Mouse (Mus musculus) hindbrain, embryonic 11.5 days (tissue): ENCODE results near the gene Frmd4b. TPM values are rescaled to one million over a fixed set of nuclear protein-coding genes. Genes with fewer than 3 reads are reported as not detected.
A peak's percentile ranks its signal among the peaks of the same experiment; 100 is the strongest.

ENCODE experiments used
- ATAC-seq: fragments of 200-750 bp; cut with Nextera tagmentation; 2 replicates; pipeline ENCODE4 v1.8.0; 2017; ENCODE audit warnings: mild to moderate bottlenecking, moderate TSS enrichment, moderate library complexity; ENCODE audit not compliant: low FRiP score
- DNase-seq: peaks from one replicate; pipeline ENCODE4 v3.0.0-alpha.2; 2015; ENCODE audit warnings: low spot score
- H3K27ac ChIP-seq: fragments of 300-500 bp; sonication (generic); 2 replicates; pipeline ENCODE4 v1.5.1; 2014; ENCODE audit warnings: mild to moderate bottlenecking, low read depth, low read length
- H3K27me3 ChIP-seq: fragments of 300-500 bp; sonication (generic); 2 replicates; pipeline ENCODE4 v1.6.1; 2014; ENCODE audit warnings: mild to moderate bottlenecking, low read length, moderate library complexity, mixed read lengths; ENCODE audit not compliant: control insufficient read depth, insufficient read depth
- H3K36me3 ChIP-seq: fragments of 300-500 bp; sonication (generic); 2 replicates; pipeline ENCODE4 v1.6.1; 2014; ENCODE audit warnings: mild to moderate bottlenecking, low read length, moderate library complexity, mixed read lengths; ENCODE audit not compliant: control insufficient read depth, insufficient read depth
- H3K4me1 ChIP-seq: fragments of 300-500 bp; sonication (generic); replicated peaks from 2 replicates; pipeline ENCODE4 v1.6.1; 2014; ENCODE audit warnings: low read length, mixed read lengths; ENCODE audit not compliant: control insufficient read depth, insufficient read depth
- H3K4me2 ChIP-seq: fragments of 300-500 bp; sonication (generic); replicated peaks from 2 replicates; pipeline ENCODE4 v1.6.1; 2014; ENCODE audit warnings: mild to moderate bottlenecking, low read depth, low read length
- H3K4me3 ChIP-seq: fragments of 300-500 bp; sonication (generic); 2 replicates; pipeline ENCODE4 v1.5.1; 2014; ENCODE audit warnings: low read depth, low read length
- H3K9ac ChIP-seq: fragments of 300-500 bp; sonication (generic); 2 replicates; pipeline ENCODE4 v1.6.1; 2014; ENCODE audit warnings: low read depth, low read length
- H3K9me3 ChIP-seq: fragments of 300-500 bp; sonication (generic); 2 replicates; pipeline ENCODE4 v1.6.1; 2016; ENCODE audit warnings: low read length; ENCODE audit not compliant: control insufficient read depth
- WGBS: fragments of 180-500 bp; shearing (Covaris S2); extraction: QIAGEN DNeasy Blood & Tissue Kit; methylation state at CpG from one replicate; pipeline ENCODE4 v1.1.7; 2014; 5-methylcytosine and 5-hydroxymethylcytosine counted together
- polyA plus RNA-seq: library from polyadenylated mRNA; unstranded; fragments of >200 nt; fragmentation: Nextera tagmentation; extraction: Ambion mirVana; gene quantifications from 2 replicates; pipeline ENCODE4 v1.2.1, GENCODE M21; 2014

Frmd4b gene
- polyA plus RNA-seq, 1 experiment from 2014 or later: 50.5 TPM

DNA sequence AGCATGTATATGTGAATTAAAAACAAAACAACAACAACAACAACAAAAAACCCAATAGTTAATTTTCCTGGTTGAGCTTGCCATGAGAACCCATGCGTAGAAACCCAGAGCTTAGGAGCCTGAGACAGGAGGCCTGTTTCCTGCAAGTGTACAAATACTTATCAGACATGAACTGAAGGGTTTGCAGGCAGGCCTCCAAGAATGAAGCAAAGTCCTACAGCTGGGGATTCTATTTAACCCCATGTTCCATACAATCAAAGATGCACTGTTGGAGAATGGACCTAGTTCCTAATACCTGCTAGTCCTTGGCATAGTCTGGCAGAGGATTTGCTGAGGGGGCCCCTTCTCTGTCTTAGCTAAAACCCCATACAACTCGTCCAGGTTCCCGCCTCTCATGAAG, 276.2 kb downstream of the Frmd4b start:
- H3K4me3 ChIP-seq: no peak overlapping the region
- H3K9me3 ChIP-seq: no peaks in the 10 kb centered on the region
- no peak for ATAC-seq
- H3K36me3 ChIP-seq: no peaks in the 10 kb centered on the region
- WGBS: 91% methylated on average over 3 of the region's 3 CpGs
- no peaks in the 10 kb centered on the region for H3K27me3 ChIP-seq
- peaks cover 5% of the 10 kb centered on the region; the same call in 1 of the 2 replicates for H3K4me1 ChIP-seq
- H3K4me2 ChIP-seq: no peak overlapping the region
- no peak for DNase-seq
- no peak overlapping the region for H3K9ac ChIP-seq
- no peak overlapping the region for H3K27ac ChIP-seq

DNA sequence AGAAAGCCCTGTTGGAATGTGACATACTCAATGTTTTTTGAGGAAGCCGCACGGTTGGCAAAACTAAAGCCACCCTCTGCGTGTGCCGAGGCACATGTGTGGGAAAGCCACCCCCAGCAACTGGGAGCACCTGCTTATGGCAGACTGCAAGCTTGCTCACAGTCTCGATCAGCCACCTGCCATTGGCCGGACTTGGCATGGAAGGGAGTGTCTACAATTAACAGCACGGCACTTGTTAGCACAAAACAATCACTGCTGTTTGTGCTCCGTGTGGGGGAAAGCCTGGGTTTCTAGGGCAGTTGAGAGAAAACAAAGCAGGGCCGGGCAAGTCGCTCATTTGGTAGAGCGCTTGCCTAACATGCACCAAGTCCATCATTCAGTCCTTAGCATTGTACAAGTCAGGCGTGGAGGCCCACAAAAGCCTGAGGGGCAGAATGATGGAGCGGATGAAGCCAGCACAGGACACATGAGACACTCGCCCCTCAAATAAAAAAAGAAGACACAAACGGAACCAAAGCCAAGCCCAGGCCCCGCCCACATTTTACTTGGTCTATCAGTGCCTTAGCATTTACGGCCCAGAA, 277.0 kb downstream of the Frmd4b start:
- H3K27me3 ChIP-seq: no peaks in the 10 kb centered on the region
- WGBS: 64% methylated on average over 17 of the region's 17 CpGs
- no peak overlapping the region for H3K4me2 ChIP-seq
- no peak overlapping the region for H3K27ac ChIP-seq
- no peak overlapping the region for H3K4me3 ChIP-seq
- H3K9me3 ChIP-seq: no peaks in the 10 kb centered on the region
- no peak overlapping the region for H3K9ac ChIP-seq
- ATAC-seq (peak; percentile 51; the same call in 1 of the 2 replicates), DNase-seq (no peak)
- no peaks in the 10 kb centered on the region for H3K36me3 ChIP-seq
- peaks cover 5% of the 10 kb centered on the region; the same call in 1 of the 2 replicates for H3K4me1 ChIP-seq

DNA sequence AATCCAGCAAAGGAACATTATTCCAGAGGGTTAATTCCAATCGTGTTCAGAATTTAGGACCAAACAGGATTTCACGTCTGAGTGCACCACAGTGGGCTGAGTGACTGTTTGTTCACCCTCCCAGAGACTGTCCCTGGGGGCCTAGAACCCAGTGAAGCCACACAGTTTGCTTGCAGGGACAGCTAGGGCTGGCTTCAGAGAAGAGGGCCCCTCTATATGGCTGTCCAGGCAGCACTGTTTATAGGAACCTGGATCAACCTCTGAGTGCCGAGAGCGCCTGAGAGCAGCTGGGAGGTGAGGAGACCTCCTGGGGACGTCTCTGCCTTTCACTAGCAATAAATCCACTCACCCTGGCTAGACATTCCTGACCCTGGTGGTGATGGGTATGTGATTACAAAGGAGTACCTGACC, 278.1 kb downstream of the Frmd4b start:
- no peaks in the 10 kb centered on the region for H3K36me3 ChIP-seq
- no peak overlapping the region for H3K4me2 ChIP-seq
- ATAC-seq (peak; percentile 72), DNase-seq (no peak)
- no peak overlapping the region for H3K9ac ChIP-seq
- H3K4me1 ChIP-seq: peaks cover 5% of the 10 kb centered on the region; the same call in 1 of the 2 replicates
- H3K9me3 ChIP-seq: no peaks in the 10 kb centered on the region
- no peaks in the 10 kb centered on the region for H3K27me3 ChIP-seq
- no peak overlapping the region for H3K4me3 ChIP-seq
- H3K27ac ChIP-seq: peak overlapping the region; percentile 58; the same call in 1 of the 2 replicates
- WGBS: 30% methylated on average over 5 of the region's 5 CpGs

DNA sequence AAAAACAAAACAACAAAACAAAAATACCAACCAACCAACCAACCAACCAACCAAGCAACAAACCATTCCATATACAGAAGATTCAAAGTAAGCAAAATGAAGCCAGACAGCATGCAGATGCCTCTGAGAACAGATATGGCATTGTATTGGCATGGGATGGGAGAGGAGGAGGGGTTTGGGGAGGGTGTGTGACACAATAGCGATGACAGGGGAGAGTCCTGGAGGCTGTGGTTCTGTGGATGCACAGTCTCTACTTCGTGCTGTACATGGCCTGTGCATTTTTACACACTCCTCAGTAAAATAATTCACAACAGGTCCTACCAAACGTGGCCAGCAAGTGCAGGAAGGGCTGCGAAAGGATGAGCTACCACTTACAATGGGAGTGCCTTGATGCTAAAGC, 278.5 kb downstream of the Frmd4b start:
- Histone ChIP-seq H3K9me3 (no peaks in the 10 kb centered on the region), H3K36me3 (no peaks in the 10 kb centered on the region), H3K9ac (no peak overlapping the region), H3K4me2 (no peak overlapping the region), H3K27ac (no peak overlapping the region), H3K27me3 (no peaks in the 10 kb centered on the region), H3K4me3 (no peak overlapping the region), H3K4me1 (peaks cover 5% of the 10 kb centered on the region; the same call in 1 of the 2 replicates)
- 39% methylated on average over 4 of the region's 4 CpGs for WGBS
- ATAC-seq (peak; percentile 78), DNase-seq (no peak)

DNA sequence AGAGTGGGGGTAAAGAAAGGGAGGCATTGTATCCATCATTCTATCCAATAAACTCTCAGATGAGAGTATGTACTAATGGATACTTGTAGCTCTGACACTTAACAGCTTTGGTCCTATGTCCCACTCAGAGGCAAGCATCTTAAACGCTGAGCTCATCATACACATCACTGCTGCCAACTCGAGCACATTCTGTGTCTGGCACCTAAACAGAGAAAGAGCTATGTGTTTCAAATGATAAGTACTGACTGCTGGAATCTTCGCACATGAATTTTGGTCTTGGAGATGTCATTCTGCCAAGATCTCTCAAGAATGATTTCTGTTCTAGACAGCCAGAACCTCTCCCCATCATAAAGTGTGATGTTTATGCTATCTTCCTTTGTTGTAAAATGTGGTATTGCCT, 284.0 kb downstream of the Frmd4b start:
- no peaks in the 10 kb centered on the region for H3K4me1 ChIP-seq
- no peaks in the 10 kb centered on the region for H3K27me3 ChIP-seq
- 90% methylated on average over 3 of the region's 3 CpGs for WGBS
- no peaks in the 10 kb centered on the region; the same call in 1 of the 2 replicates for H3K36me3 ChIP-seq
- H3K9me3 ChIP-seq: no peaks in the 10 kb centered on the region
- DNase-seq (no peak), ATAC-seq (no peak)
- H3K4me2 ChIP-seq: no peak overlapping the region
- H3K4me3 ChIP-seq: no peak overlapping the region
- no peak overlapping the region for H3K9ac ChIP-seq
- no peak overlapping the region for H3K27ac ChIP-seq

DNA sequence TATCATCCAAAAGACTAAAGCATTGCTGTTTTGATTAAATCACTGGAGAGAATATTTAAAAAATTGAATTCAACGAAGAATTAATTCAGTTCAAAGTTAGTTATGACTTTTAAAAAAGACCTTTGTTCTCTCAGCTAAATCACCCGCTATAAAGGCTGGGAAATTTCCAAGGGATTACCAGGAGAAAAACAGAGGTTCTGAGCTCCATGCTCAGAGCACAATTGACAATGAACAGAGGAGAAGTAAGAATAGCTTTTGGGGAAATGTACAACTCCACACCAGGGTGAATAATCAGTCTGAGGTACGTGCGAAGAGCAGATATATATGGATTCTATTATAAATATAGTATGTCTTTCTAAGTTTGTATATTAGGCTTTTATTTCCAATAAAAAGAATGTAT, 293.4 kb downstream of the Frmd4b start:
- no peaks in the 10 kb centered on the region; the same call in 1 of the 2 replicates for H3K36me3 ChIP-seq
- no peaks in the 10 kb centered on the region for H3K9me3 ChIP-seq
- H3K27me3 ChIP-seq: no peaks in the 10 kb centered on the region
- no peak overlapping the region for H3K27ac ChIP-seq
- no peaks in the 10 kb centered on the region for H3K4me1 ChIP-seq
- no peak overlapping the region for H3K9ac ChIP-seq
- H3K4me3 ChIP-seq: no peak overlapping the region
- 94% methylated on average over 4 of the region's 4 CpGs for WGBS
- ATAC-seq (no peak), DNase-seq (no peak)
- no peak overlapping the region for H3K4me2 ChIP-seq

DNA sequence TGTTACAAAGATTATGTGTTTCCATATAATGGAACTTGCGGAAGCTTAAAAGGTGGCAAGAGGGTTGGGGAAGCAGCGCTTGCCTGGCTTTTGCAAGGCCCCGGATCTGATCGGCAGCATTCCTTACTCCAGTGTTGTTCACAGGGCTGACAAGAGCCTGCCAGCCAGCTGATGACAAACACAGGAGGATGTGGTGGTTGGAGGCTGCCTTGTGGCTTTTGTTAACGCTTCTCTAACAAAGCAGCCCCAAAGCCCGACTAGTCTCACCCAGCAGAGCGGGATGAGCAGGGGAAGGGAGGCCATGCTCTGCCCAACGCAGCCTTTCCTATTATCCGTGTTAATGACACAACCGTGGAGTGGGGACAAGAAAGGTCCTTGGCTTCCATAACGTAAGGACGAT, 295.2 kb downstream of the Frmd4b start:
- 69% methylated on average over 12 of the region's 12 CpGs for WGBS
- no peaks in the 10 kb centered on the region; the same call in 1 of the 2 replicates for H3K36me3 ChIP-seq
- H3K4me2 ChIP-seq: no peak overlapping the region
- H3K9ac ChIP-seq: no peak overlapping the region
- no peaks in the 10 kb centered on the region for H3K27me3 ChIP-seq
- no peaks in the 10 kb centered on the region for H3K4me1 ChIP-seq
- no peak overlapping the region for H3K27ac ChIP-seq
- H3K9me3 ChIP-seq: no peaks in the 10 kb centered on the region
- ATAC-seq (no peak), DNase-seq (no peak)
- no peak overlapping the region for H3K4me3 ChIP-seq

DNA sequence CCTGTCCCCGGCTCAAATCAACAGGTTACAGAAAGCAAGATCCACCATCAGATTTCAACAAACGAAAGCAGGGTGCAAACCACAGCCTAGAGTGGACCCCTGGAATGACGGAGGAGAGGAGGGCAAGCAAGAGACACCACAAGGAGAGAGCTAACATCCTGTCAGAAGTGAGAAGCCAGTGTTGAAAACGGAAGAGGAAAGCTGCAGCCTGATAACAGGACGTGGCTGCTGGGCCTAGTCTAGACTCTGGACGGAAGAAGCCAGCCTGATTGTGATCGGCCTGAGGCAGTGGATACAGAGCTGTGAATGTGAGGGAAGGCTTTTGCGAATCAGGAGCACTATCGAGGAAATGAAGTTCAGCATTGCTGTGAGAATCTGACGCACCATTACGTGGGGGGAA, 296.2 kb downstream of the Frmd4b start:
- no peak for DNase-seq

DNA sequence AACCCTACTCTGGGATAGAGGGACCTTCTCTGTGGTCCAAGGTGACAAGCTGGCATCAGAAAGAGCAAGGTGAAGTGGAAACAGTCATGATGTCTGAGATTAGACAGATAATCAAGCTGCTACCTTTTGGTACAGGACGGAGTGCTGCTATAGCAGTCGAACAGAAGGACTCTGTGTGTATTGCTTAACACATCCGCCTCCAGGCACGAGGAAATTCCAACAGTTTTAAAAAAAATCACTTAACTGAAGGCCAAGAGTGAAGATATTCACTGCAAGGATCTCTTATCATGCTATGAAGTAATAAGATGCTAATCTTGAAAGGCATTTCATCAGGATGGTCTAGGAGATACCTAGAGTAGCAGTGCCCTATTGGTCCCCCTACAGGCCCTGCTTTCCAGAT, 298.3 kb downstream of the Frmd4b start:
- Histone ChIP-seq H3K27me3 (no peaks in the 10 kb centered on the region), H3K27ac (no peak overlapping the region), H3K9ac (no peak overlapping the region), H3K4me1 (no peaks in the 10 kb centered on the region), H3K4me3 (no peak overlapping the region), H3K36me3 (no peaks in the 10 kb centered on the region), H3K9me3 (no peaks in the 10 kb centered on the region), H3K4me2 (no peak overlapping the region)
- 87% methylated on average over 4 of the region's 4 CpGs for WGBS
- ATAC-seq (no peak), DNase-seq (no peak)

More for the DNA sequence above, 296.2 kb downstream of the Frmd4b start:
- H3K27me3 ChIP-seq: no peaks in the 10 kb centered on the region
- H3K4me2 ChIP-seq: no peak overlapping the region
- no peaks in the 10 kb centered on the region for H3K4me1 ChIP-seq
- no peak overlapping the region for H3K4me3 ChIP-seq
- 83% methylated on average over 11 of the region's 11 CpGs for WGBS
- no peak overlapping the region for H3K27ac ChIP-seq
- H3K9ac ChIP-seq: no peak overlapping the region
- no peaks in the 10 kb centered on the region for H3K9me3 ChIP-seq
- ATAC-seq: no peak
- H3K36me3 ChIP-seq: no peaks in the 10 kb centered on the region
